Mouse (Mus musculus): ENCODE measurements around the gene Enho.

- TF ChIP-seq EP300 (IDR thresholded peaks at IDR 0.05; ENCODE audit: insufficient read depth, low read depth, low read length) (no peak), CTCF (IDR thresholded peaks at IDR 0.05; ENCODE audit: low read depth, low read length) (no peak), POLR2A (IDR thresholded peaks at IDR 0.05; ENCODE audit: insufficient read depth, low read length) (no peak)
Observed at GRCm38 (mm10) chr4:41659556-41659955, 19.4 kb upstream of the Enho start.

Data from ES-Bruce4 (cell line).